Mouse (Mus musculus) stomach, embryonic 16.5 days (tissue): ENCODE results near the gene Catsper1. TPM values are rescaled to one million over a fixed set of nuclear protein-coding genes. Genes with fewer than 3 reads are reported as not detected.

ENCODE experiments used
- ATAC-seq: fragments of 200-750 bp; cut with Nextera tagmentation; 2 replicates; pipeline ENCODE4 v1.8.0; 2017; ENCODE audit warnings: moderate number of reproducible peaks, moderate TSS enrichment; ENCODE audit not compliant: insufficient read depth, low FRiP score
- H3K27ac ChIP-seq: fragments of 300-500 bp; sonication (generic); 2 replicates; pipeline ENCODE4 v1.5.1; 2014; ENCODE audit warnings: low read length
- H3K27me3 ChIP-seq: fragments of 300-500 bp; sonication (generic); 2 replicates; pipeline ENCODE4 v1.6.1; 2014; ENCODE audit warnings: low read length, control low read depth, mixed read lengths; ENCODE audit not compliant: control insufficient read depth, insufficient read depth
- H3K36me3 ChIP-seq: fragments of 300-500 bp; sonication (generic); 2 replicates; pipeline ENCODE4 v1.6.1; 2014; ENCODE audit warnings: low read length; ENCODE audit not compliant: control insufficient read depth, insufficient read depth
- H3K4me1 ChIP-seq: fragments of 300-500 bp; sonication (generic); 2 replicates; pipeline ENCODE4 v1.6.1; 2014; ENCODE audit warnings: low read length, control low read depth, mixed read lengths; ENCODE audit not compliant: control insufficient read depth, insufficient read depth
- H3K4me2 ChIP-seq: fragments of 300-500 bp; sonication (generic); 2 replicates; pipeline ENCODE4 v1.6.1; 2014; ENCODE audit warnings: low read depth, low read length, mixed read lengths
- H3K4me3 ChIP-seq: fragments of 300-500 bp; sonication (generic); replicated peaks from 2 replicates; pipeline ENCODE4 v1.5.1; 2014; ENCODE audit warnings: mild to moderate bottlenecking, low read length
- H3K9ac ChIP-seq: fragments of 300-500 bp; sonication (generic); 2 replicates; pipeline ENCODE4 v1.6.1; 2014; ENCODE audit warnings: low read length
- H3K9me3 ChIP-seq: fragments of 300-500 bp; sonication (generic); replicated peaks from 2 replicates; pipeline ENCODE4 v1.6.1; 2016; ENCODE audit warnings: low read length, control low read depth; ENCODE audit not compliant: control insufficient read depth
- WGBS: fragments of 180-500 bp; shearing (Covaris S2); extraction: QIAGEN DNeasy Blood & Tissue Kit; methylation state at CpG from one replicate; pipeline ENCODE4 v1.1.7; 2014; 5-methylcytosine and 5-hydroxymethylcytosine counted together
- polyA plus RNA-seq: library from polyadenylated mRNA; unstranded; fragments of >200 nt; fragmentation: Nextera tagmentation; extraction: Ambion mirVana; gene quantifications from 2 replicates; pipeline ENCODE4 v1.2.1, GENCODE M21; 2015

Catsper1 gene
- polyA plus RNA-seq, 1 experiment from 2014 or later, result not detected

GRCm38 (mm10) chr19:5306968-5307734 lies 28.4 kb upstream of the Catsper1 start:
- peak overlapping the region; percentile 51 for H3K4me2 ChIP-seq
- peak overlapping the region; percentile 33; the same call in 1 of the 2 replicates for H3K9ac ChIP-seq
- no peaks in the 10 kb centered on the region for H3K27me3 ChIP-seq
- ATAC-seq, result peak; percentile 33; the same call in 1 of the 2 replicates
- H3K4me3 ChIP-seq, result peak overlapping the region; percentile 27
- peaks cover 4% of the 10 kb centered on the region for H3K9me3 ChIP-seq
- no peak overlapping the region for H3K27ac ChIP-seq
- no peaks in the 10 kb centered on the region for H3K4me1 ChIP-seq
- 39% methylated on average over 98 of the region's 98 CpGs for WGBS
- no peaks in the 10 kb centered on the region for H3K36me3 ChIP-seq

DNA sequence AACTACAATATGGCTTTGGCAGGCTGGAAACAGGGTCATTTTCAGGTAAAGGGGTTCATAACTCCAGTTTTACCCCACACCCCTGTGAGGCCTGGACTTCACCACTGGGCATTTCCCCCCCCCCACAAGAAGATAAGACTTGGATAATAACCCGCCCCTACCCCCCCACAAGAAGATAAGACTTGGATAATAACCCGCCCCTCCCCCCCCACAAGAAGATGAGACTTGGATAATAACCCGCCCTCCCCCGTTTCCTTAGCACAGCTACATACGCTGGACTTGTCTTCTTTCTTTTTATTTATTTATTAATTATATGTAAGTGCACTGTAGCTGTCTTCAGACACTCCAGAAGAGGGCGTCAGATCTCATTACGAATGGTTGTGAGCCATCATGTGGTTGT lies 26.5 kb upstream of the Catsper1 start:
- H3K4me3 ChIP-seq, result no peak overlapping the region
- H3K27me3 ChIP-seq, result no peaks in the 10 kb centered on the region
- ATAC-seq, result no peak
- H3K9ac ChIP-seq, result no peak overlapping the region
- peaks cover 4% of the 10 kb centered on the region for H3K9me3 ChIP-seq
- WGBS, result 80% methylated on average over 7 of the region's 7 CpGs
- no peak overlapping the region for H3K4me2 ChIP-seq
- no peaks in the 10 kb centered on the region for H3K4me1 ChIP-seq
- no peak overlapping the region for H3K27ac ChIP-seq
- H3K36me3 ChIP-seq, result no peaks in the 10 kb centered on the region

DNA sequence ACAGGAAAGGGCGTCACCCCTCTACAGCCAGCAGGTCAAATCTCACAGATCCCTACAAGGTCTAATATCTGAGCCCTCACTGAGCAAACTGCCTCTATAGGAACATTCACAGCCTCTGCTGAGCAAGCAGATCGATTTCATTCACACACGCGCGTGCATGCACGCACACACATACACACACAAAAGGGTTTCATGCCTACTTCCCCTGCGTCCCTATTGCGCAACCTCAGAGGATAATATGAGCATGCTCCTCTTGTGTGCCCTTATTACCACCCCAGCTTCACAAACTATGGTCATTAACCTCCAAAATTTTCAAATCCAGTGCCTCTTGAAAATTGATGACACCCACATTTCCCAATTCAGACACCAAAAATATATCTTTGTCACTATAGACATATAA lies 22.4 kb upstream of the Catsper1 start:
- no peak overlapping the region for H3K4me3 ChIP-seq
- no peaks in the 10 kb centered on the region for H3K9me3 ChIP-seq
- H3K4me1 ChIP-seq, result no peaks in the 10 kb centered on the region
- no peak overlapping the region for H3K27ac ChIP-seq
- H3K9ac ChIP-seq, result no peak overlapping the region
- no peaks in the 10 kb centered on the region for H3K27me3 ChIP-seq
- no peak overlapping the region for H3K4me2 ChIP-seq
- H3K36me3 ChIP-seq, result no peaks in the 10 kb centered on the region
- ATAC-seq, result no peak
- 82% methylated on average over 8 of the region's 8 CpGs for WGBS

DNA sequence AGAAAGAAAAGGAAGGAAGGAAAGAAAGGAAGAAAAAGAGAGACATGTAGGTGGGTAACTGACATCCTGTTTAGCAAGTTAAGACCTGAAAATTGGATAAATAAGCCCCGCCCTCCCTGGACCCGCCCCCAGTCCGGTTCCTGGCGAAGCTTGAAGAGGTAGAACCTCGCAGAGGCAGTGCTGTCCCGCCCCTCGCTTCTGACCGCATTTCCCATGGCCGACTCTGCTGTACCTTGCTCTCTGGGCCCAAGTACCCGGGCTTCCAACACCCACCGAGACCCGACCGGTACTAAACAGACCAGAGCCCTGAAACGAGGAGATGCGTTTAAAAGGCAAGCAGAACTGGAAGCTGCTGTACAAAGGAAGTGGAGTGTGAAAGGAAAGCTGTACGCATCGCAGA lies 11.7 kb upstream of the Catsper1 start:
- ATAC-seq, result no peak
- Histone ChIP-seq H3K4me1 (no peaks in the 10 kb centered on the region), H3K27me3 (no peaks in the 10 kb centered on the region), H3K36me3 (no peaks in the 10 kb centered on the region), H3K4me3 (no peak overlapping the region), H3K9me3 (no peaks in the 10 kb centered on the region), H3K4me2 (peak overlapping the region; percentile 14; the same call in 1 of the 2 replicates), H3K27ac (no peak overlapping the region), H3K9ac (peak overlapping the region; percentile 38; the same call in 1 of the 2 replicates)
- 48% methylated on average over 17 of the region's 17 CpGs for WGBS

DNA sequence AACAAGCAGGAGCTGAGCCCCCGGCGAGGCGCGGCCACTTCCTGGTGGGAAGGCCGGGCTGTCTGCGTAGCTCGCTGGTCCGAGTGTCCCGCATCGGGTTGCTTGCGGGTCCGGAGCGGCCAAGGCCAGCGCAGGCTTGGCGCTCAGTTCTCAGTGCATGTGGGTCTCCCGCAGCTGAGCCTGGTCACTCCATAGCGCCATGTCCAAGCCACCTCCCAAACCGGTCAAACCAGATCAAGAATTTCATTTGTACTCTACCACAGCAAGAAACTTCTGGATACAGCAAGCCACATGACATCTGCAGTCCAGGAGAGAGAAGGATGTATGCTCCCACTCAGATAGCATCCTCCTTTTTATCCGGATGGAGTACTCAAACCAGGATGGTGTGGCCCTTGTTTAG lies 7.6 kb upstream of the Catsper1 start:
- Histone ChIP-seq H3K27me3 (no peaks in the 10 kb centered on the region), H3K9me3 (no peaks in the 10 kb centered on the region), H3K4me3 (no peak overlapping the region), H3K36me3 (no peaks in the 10 kb centered on the region), H3K9ac (no peak overlapping the region), H3K27ac (no peak overlapping the region), H3K4me1 (no peaks in the 10 kb centered on the region), H3K4me2 (peak overlapping the region; percentile 10; the same call in 1 of the 2 replicates)
- WGBS, result 64% methylated on average over 19 of the region's 19 CpGs
- ATAC-seq, result peak; percentile 33; the same call in 1 of the 2 replicates

DNA sequence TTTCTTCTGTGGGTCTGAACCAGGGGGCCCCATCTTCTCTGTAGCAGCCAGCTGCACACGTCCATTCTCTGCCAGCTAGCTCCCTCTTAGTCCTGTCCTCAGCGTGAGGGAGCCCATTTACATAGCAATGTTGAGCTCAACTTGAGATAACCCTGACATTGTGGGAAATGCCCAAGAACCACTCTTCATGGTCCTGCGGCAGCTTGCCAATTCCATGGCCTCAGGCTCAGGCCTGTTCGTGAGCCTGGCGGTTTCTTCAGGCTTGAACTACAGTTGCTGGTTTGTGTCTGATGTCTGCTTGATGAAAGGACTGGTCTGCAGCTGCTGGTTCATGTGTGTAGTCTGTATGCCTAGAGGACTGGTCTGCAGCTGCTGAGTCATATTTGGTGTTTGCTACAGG lies 800 bp upstream of the Catsper1 start:
- Histone ChIP-seq H3K4me2 (no peak overlapping the region), H3K9me3 (no peaks in the 10 kb centered on the region), H3K36me3 (no peaks in the 10 kb centered on the region), H3K9ac (no peak overlapping the region), H3K27ac (no peak overlapping the region), H3K4me3 (no peak overlapping the region), H3K27me3 (no peaks in the 10 kb centered on the region), H3K4me1 (no peaks in the 10 kb centered on the region)
- WGBS, result 66% methylated on average over 5 of the region's 5 CpGs
- no peak; the same call in 1 of the 2 replicates for ATAC-seq

GRCm38 (mm10) chr19:5337975-5338374 lies 2.4 kb downstream of the Catsper1 start:
- Histone ChIP-seq H3K9ac (no peak overlapping the region), H3K4me1 (no peaks in the 10 kb centered on the region), H3K4me2 (no peak overlapping the region), H3K4me3 (no peak overlapping the region), H3K27ac (no peak overlapping the region), H3K36me3 (no peaks in the 10 kb centered on the region), H3K9me3 (no peaks in the 10 kb centered on the region), H3K27me3 (no peaks in the 10 kb centered on the region)
- ATAC-seq, result no peak
- WGBS, result 17% methylated on average over 5 of the region's 5 CpGs

DNA sequence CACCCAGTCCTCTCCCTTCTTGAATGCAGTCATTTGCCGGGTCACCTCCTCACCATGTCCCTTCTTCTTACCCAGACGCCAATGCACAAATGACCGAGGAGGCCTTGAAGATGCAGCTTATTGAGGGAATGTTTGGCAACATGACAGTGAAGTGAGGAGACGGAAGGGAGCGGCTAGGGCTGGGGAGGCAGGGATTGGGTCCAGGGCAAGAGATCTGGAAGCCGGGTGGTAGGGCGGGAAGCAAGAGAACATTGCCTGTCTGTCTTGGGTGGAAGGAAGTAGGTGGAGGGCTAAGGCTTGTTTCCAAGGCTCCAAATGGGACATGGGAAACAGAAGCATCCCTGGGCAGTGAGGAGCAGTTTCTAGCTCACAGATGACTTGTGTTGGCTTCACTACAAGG lies 5.8 kb downstream of the Catsper1 start:
- WGBS, result 92% methylated on average over 7 of the region's 7 CpGs
- no peak for ATAC-seq
- H3K9ac ChIP-seq, result no peak overlapping the region
- no peaks in the 10 kb centered on the region for H3K27me3 ChIP-seq
- H3K4me2 ChIP-seq, result no peak overlapping the region
- H3K4me1 ChIP-seq, result no peaks in the 10 kb centered on the region
- H3K4me3 ChIP-seq, result no peak overlapping the region
- H3K9me3 ChIP-seq, result no peaks in the 10 kb centered on the region
- H3K36me3 ChIP-seq, result no peaks in the 10 kb centered on the region
- H3K27ac ChIP-seq, result no peak overlapping the region

DNA sequence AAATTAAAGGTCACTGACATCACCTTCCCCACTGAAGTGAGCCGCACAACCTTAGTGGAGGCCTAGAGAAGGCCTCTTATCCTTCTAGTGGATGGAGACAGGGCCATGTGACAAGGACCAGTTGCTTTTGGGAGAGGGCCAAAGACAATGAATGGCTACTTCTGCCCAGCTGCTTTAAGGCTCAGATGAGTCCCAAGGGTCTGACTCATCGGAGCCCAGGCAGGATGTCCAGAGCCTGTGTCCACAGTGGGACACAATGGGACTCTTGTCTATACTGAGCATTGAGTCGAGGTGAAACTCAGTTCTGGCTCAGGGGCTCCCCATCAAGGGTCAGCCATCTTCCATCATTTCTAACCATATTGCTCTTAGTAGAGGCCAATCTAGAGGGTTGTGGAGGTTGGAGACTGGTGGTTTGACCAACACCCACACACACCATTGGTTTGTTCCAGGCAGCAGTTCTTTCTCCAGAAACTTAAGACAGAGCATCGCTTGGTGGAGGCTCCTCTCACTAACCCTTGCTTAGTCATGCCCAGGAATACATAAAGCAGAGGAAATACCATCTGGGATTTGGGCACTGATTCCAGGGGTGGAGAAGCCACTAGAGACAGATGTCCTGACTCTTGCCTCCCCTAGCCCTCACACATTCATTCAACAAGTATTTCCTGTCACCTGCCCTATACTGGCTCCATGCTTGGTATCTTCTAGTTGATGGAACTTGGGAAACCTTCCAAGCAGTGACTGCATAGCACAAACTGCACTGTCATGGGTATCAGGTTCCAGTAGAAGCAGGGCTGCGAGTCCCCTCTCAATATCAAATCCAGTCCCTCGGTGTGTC lies 10.0 kb downstream of the Catsper1 start:
- no peaks in the 10 kb centered on the region for H3K27me3 ChIP-seq
- H3K36me3 ChIP-seq, result no peaks in the 10 kb centered on the region
- no peak overlapping the region for H3K4me2 ChIP-seq
- no peaks in the 10 kb centered on the region for H3K9me3 ChIP-seq
- H3K9ac ChIP-seq, result no peak overlapping the region
- no peaks in the 10 kb centered on the region for H3K4me1 ChIP-seq
- H3K27ac ChIP-seq, result no peak overlapping the region
- no peak for ATAC-seq
- no peak overlapping the region for H3K4me3 ChIP-seq
- 71% methylated on average over 6 of the region's 6 CpGs for WGBS
